Mouse (Mus musculus) ES-E14 (cell line): Measurements from ENCODE around the gene Mme.

Experiments used
- MAFK ChIP-seq: IDR thresholded peaks from 2 replicates; pipeline ENCODE4 v1.6.1; 2014; ENCODE audit warnings: mild to moderate bottlenecking, low read depth, low read length, inconsistent platforms; ENCODE audit not compliant: insufficient read depth
- ZNF384 ChIP-seq: IDR thresholded peaks from 2 replicates; pipeline ENCODE4 v1.6.1; 2012; ENCODE audit warnings: low read depth, low read length, inconsistent platforms

DNA sequence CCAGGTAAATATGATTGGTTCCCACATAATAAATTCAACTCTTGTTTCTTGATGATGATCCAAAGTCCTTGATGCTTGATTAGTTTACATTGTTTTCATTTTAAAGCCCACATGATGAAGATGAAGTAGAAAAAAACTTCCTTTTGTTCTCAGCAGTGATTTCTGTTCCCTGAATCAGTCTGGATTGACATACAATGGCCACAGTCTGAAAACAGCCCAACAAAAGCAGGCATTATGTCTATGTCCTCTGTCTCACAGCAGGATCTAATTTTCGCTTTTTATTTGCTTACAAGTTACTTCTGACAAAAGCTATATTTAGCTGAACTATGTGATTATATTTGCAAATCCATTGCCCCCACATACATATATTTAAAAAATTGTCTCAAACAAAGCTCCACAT lies 17.7 kb upstream of the Mme start:
- TF ChIP-seq ZNF384 (no peak), MAFK (no peak)
